ENCODE assay signal across 12 mouse cellular contexts in genomic region chr10:81344421-81345161, GRCm38 (mm10). TPM values are rescaled to one million over a fixed set of nuclear protein-coding genes. Genes with fewer than 3 reads are reported as not detected.
DNase-seq lines count a peak whose midpoint lies in the region; ATAC-seq and TF ChIP-seq lines count a peak whose summit lies in the region.
"Had no signal": no experiment of that assay in that cellular context is flagged by ENCODE, and none has a peak within 500 bp of the region (broad histone marks: within the 10 kb centered on the region; RNA-seq: fewer than 3 reads in every experiment).

No protein-coding gene starts in this region.

- peaks cover 9% of the 10 kb centered on the region for H3K4me1 ChIP-seq in heart, adult 2 months (ENCODE audit: control insufficient read depth, insufficient read depth, low read length)
- H3K4me1 ChIP-seq in heart, embryonic 10.5 days: peaks cover 60% of the 10 kb centered on the region
- H3K4me1 ChIP-seq in lung, postnatal 0 days (ENCODE audit: insufficient read depth, low read depth, low read length): peaks cover 5% of the 10 kb centered on the region; the same call in 1 of the 2 replicates

- no peaks in the 10 kb centered on the region for H3K9me3 ChIP-seq in heart, embryonic 10.5 days
- no peaks in the 10 kb centered on the region for H3K9me3 ChIP-seq in lung, postnatal 0 days (ENCODE audit: low read length)
- H3K9me3 ChIP-seq: embryonic facial prominence, embryonic 12.5 days; intestine, embryonic 15.5 days; lung, embryonic 15.5 days had no signal

- peak; percentile 71 for TF ChIP-seq CTCF in heart, adult 2 months (IDR thresholded peaks at IDR 0.05)
- TF ChIP-seq CTCF in lung, postnatal 0 days (IDR thresholded peaks at IDR 0.05): peak; percentile 61

- ATAC-seq in lung, postnatal 0 days: no peak
- peak; percentile 37 for ATAC-seq in neutrophil, adult 5-6 weeks (ENCODE audit: extremely low read depth, insufficient number of reproducible peaks, low FRiP score, poor library complexity, severe bottlenecking)
- ATAC-seq in erythroid progenitor cell, adult 5-6 weeks (replicated peaks; ENCODE audit: low FRiP score, poor library complexity, severe bottlenecking): no peak
- ATAC-seq: intestine, embryonic 15.5 days had no signal

- DNase-seq in heart, adult 2 months: no peak
- DNase-seq in heart, embryonic 10.5 days (ENCODE audit: low spot score): no peak
- DNase-seq in lung, postnatal 0 days (ENCODE audit: low spot score): peak; percentile 53
- no peak for DNase-seq in lung, postnatal 36 days
- peak; percentile 43 for DNase-seq in NIH3T3 (ENCODE audit: low read depth)
- DNase-seq in left cerebral cortex, postnatal 10 days (ENCODE audit: extremely low spot score in 1 of 2, low spot score in 2 of 2): no peak

- intact Hi-C loops in heart, adult 2 months (cut with DNase I): no loop called here
- intact Hi-C loops in left cerebral cortex, postnatal 10 days (cut with DNase I): loop anchor here (5.0 kb wide), 1 partner anchor 147 kb away; no protein-coding TSS in a partner anchor

- no peak overlapping the region; the same call in 1 of the 2 replicates for H3K27ac ChIP-seq in heart, adult 2 months
- H3K27ac ChIP-seq in heart, embryonic 10.5 days: no peak overlapping the region
- no peak overlapping the region for H3K27ac ChIP-seq in lung, postnatal 0 days (ENCODE audit: low read length)
- H3K27ac ChIP-seq: embryonic facial prominence, embryonic 12.5 days; intestine, embryonic 15.5 days; lung, embryonic 15.5 days had no signal

- no peak for TF ChIP-seq POLR2A in heart, adult 2 months (IDR thresholded peaks at IDR 0.05; ENCODE audit: insufficient read depth, low read depth, low read length)

- H3K36me3 ChIP-seq in heart, adult 2 months (ENCODE audit: control insufficient read depth, insufficient read depth, low read length): no peaks in the 10 kb centered on the region
- peaks cover 30% of the 10 kb centered on the region for H3K36me3 ChIP-seq in heart, embryonic 10.5 days
- H3K36me3 ChIP-seq in lung, postnatal 0 days (ENCODE audit: insufficient read depth, low read length): no peaks in the 10 kb centered on the region

- TF ChIP-seq EP300 in heart, adult 2 months (IDR thresholded peaks at IDR 0.05; ENCODE audit: insufficient read depth, low read depth, low read length): no peak
- no peak for TF ChIP-seq EP300 in lung, postnatal 0 days (IDR thresholded peaks at IDR 0.05)

- no peaks in the 10 kb centered on the region; the same call in 1 of the 2 replicates for H3K79me2 ChIP-seq in heart, adult 2 months (replicated peaks; ENCODE audit: control insufficient read depth, insufficient read depth, low read length)

- no peak overlapping the region for H3K4me3 ChIP-seq in heart, adult 2 months
- H3K4me3 ChIP-seq in heart, embryonic 10.5 days: no peak overlapping the region; the same call in 1 of the 2 replicates
- no peak overlapping the region for H3K4me3 ChIP-seq in lung, postnatal 0 days (ENCODE audit: low read depth, low read length)
- H3K4me3 ChIP-seq: intestine, embryonic 15.5 days; myocyte had no signal

- WGBS in heart, adult 2 months: 21% methylated on average over 8 of the region's 8 CpGs
- 43% methylated on average over 8 of the region's 8 CpGs for WGBS in heart, embryonic 10.5 days
- WGBS in lung, postnatal 0 days: 47% methylated on average over 8 of the region's 8 CpGs

- no peak overlapping the region for H3K9ac ChIP-seq in heart, adult 2 months (ENCODE audit: low read depth, low read length)
- H3K9ac ChIP-seq in lung, postnatal 0 days (replicated peaks; ENCODE audit: low read depth): no peak overlapping the region
- H3K9ac ChIP-seq: embryonic facial prominence, embryonic 12.5 days; intestine, embryonic 15.5 days; lung, embryonic 15.5 days had no signal

- H3K27me3 ChIP-seq in heart, adult 2 months (ENCODE audit: control insufficient read depth, insufficient read depth, low read length): 0 out of 2 replicates have a peak, but pooled peaks cover 2% of the 10 kb centered on the region
- peaks cover 73% of the 10 kb centered on the region for H3K27me3 ChIP-seq in heart, embryonic 10.5 days (ENCODE audit: insufficient read depth, poor library complexity, severe bottlenecking)
- H3K27me3 ChIP-seq in lung, postnatal 0 days (replicated peaks; ENCODE audit: insufficient read depth, low read length): 0 out of 2 replicates have a peak, but pooled peaks cover 8% of the 10 kb centered on the region

- no peak overlapping the region for H3K4me2 ChIP-seq in lung, postnatal 0 days (replicated peaks; ENCODE audit: low read depth, low read length)
- H3K4me2 ChIP-seq: embryonic facial prominence, embryonic 12.5 days; intestine, embryonic 15.5 days had no signal

RNA-seq across cellular contexts. Expression of gene Gipc3, which starts 1.5 kb away (rescaled TPM):
- 1 to 10 TPM; 5.5 to 6.4 TPM for total RNA-seq in heart, adult 2 months (2021)
- polyA plus RNA-seq in heart, adult 2 months (2012; rRNA removed): 4.7 and 4.8 TPM in 2 replicates
- not detected in 2 replicates for polyA plus RNA-seq in heart, embryonic 10.5 days (2016; fragmentation: Nextera tagmentation; extraction: Ambion mirVana)
- 0.33 and 0.55 TPM in 2 replicates for polyA plus RNA-seq in lung, postnatal 0 days (2015; fragmentation: Nextera tagmentation; extraction: Ambion mirVana)
- 0.25 TPM in 1 of 2 replicates, not detected in the other for total RNA-seq in neutrophil, adult 5-6 weeks (2017)
- total RNA-seq in left cerebral cortex, postnatal 10 days (2021): under 1 TPM; 0.39 to 0.49 TPM
- not detected in 2 replicates for total RNA-seq in erythroid progenitor cell, adult 5-6 weeks (2015; ENCODE audit: low replicate concordance)
- not detected in 2 replicates for total RNA-seq in erythroid progenitor cell, adult 5-6 weeks (2017; ENCODE audit: low replicate concordance)
- polyA plus RNA-seq: embryonic facial prominence, embryonic 12.5 days; intestine, embryonic 15.5 days had no signal

RNA-seq across cellular contexts. Expression of gene Hmg20b, which starts 5.7 kb away (rescaled TPM):
- 10 to 100 TPM; 55.6 to 58.1 TPM for total RNA-seq in heart, adult 2 months (2021)
- 44.3 and 54.9 TPM in 2 replicates for polyA plus RNA-seq in heart, adult 2 months (2012; rRNA removed)
- polyA plus RNA-seq in heart, embryonic 10.5 days (2016; fragmentation: Nextera tagmentation; extraction: Ambion mirVana): 100 and 109 TPM in 2 replicates
- 94.3 and 101 TPM in 2 replicates for polyA plus RNA-seq in lung, postnatal 0 days (2015; fragmentation: Nextera tagmentation; extraction: Ambion mirVana)
- 30.3 and 36.5 TPM in 2 replicates for total RNA-seq in neutrophil, adult 5-6 weeks (2017)
- total RNA-seq in left cerebral cortex, postnatal 10 days (2021): 10 to 100 TPM; 18.3 to 20.3 TPM
- 49.9 and 58.7 TPM in 2 replicates for total RNA-seq in erythroid progenitor cell, adult 5-6 weeks (2015; ENCODE audit: low replicate concordance)
- total RNA-seq in erythroid progenitor cell, adult 5-6 weeks (2017; ENCODE audit: low replicate concordance): 18.1 and 24.4 TPM in 2 replicates

RNA-seq across cellular contexts. Expression of gene Mfsd12, which starts 12.7 kb away (rescaled TPM):
- total RNA-seq in heart, adult 2 months (2021): 10 to 100 TPM; 10.6 to 11.1 TPM
- polyA plus RNA-seq in heart, adult 2 months (2012; rRNA removed): 9.6 and 10.5 TPM in 2 replicates
- polyA plus RNA-seq in heart, embryonic 10.5 days (2016; fragmentation: Nextera tagmentation; extraction: Ambion mirVana): 10.3 and 12.8 TPM in 2 replicates
- polyA plus RNA-seq in lung, postnatal 0 days (2015; fragmentation: Nextera tagmentation; extraction: Ambion mirVana): 14.0 and 16.9 TPM in 2 replicates
- 2.6 and 2.8 TPM in 2 replicates for total RNA-seq in neutrophil, adult 5-6 weeks (2017)
- 10 to 100 TPM; 32.8 to 35.9 TPM for total RNA-seq in left cerebral cortex, postnatal 10 days (2021)
- total RNA-seq in erythroid progenitor cell, adult 5-6 weeks (2015; ENCODE audit: low replicate concordance): 15.9 and 18.7 TPM in 2 replicates
- 29.7 and 33.0 TPM in 2 replicates for total RNA-seq in erythroid progenitor cell, adult 5-6 weeks (2017; ENCODE audit: low replicate concordance)

RNA-seq across cellular contexts. Expression of gene Tbxa2r, which starts 16.1 kb away (rescaled TPM):
- 1 to 10 TPM; 3.8 to 4.1 TPM for total RNA-seq in heart, adult 2 months (2021)
- 7.1 and 8.7 TPM in 2 replicates for polyA plus RNA-seq in heart, adult 2 months (2012; rRNA removed)
- 10.8 and 15.6 TPM in 2 replicates for polyA plus RNA-seq in heart, embryonic 10.5 days (2016; fragmentation: Nextera tagmentation; extraction: Ambion mirVana)
- polyA plus RNA-seq in lung, postnatal 0 days (2015; fragmentation: Nextera tagmentation; extraction: Ambion mirVana): 19.6 and 28.4 TPM in 2 replicates
- total RNA-seq in neutrophil, adult 5-6 weeks (2017): 4.1 and 5.6 TPM in 2 replicates
- total RNA-seq in left cerebral cortex, postnatal 10 days (2021): 1 to 10 TPM; 1.1 to 2.1 TPM
- total RNA-seq in erythroid progenitor cell, adult 5-6 weeks (2015; ENCODE audit: low replicate concordance): not detected in 2 replicates
- total RNA-seq in erythroid progenitor cell, adult 5-6 weeks (2017; ENCODE audit: low replicate concordance): 0.90 TPM in 1 of 2 replicates, not detected in the other

RNA-seq across cellular contexts. Expression of gene 4930404N11Rik, which starts 21.0 kb away (rescaled TPM):
- 1 to 10 TPM in 1 of 2 experiments, under 1 TPM in 1; 0.64 to 1.1 TPM for total RNA-seq in heart, adult 2 months (2021)
- polyA plus RNA-seq in heart, adult 2 months (2012; rRNA removed): 0.32 and 1.2 TPM in 2 replicates
- 1.1 and 1.4 TPM in 2 replicates for polyA plus RNA-seq in heart, embryonic 10.5 days (2016; fragmentation: Nextera tagmentation; extraction: Ambion mirVana)
- 5.4 and 6.6 TPM in 2 replicates for polyA plus RNA-seq in lung, postnatal 0 days (2015; fragmentation: Nextera tagmentation; extraction: Ambion mirVana)
- total RNA-seq in neutrophil, adult 5-6 weeks (2017): 4.2 and 5.5 TPM in 2 replicates
- 1 to 10 TPM; 1.2 to 1.7 TPM for total RNA-seq in left cerebral cortex, postnatal 10 days (2021)
- total RNA-seq in erythroid progenitor cell, adult 5-6 weeks (2015; ENCODE audit: low replicate concordance): 5.4 and 15.1 TPM in 2 replicates
- 12.3 and 14.8 TPM in 2 replicates for total RNA-seq in erythroid progenitor cell, adult 5-6 weeks (2017; ENCODE audit: low replicate concordance)

Comparison
In these comparisons a context has a peak if more than half of its experiments do, and no peak if none do; other contexts are left out.
1. DNase-seq: peak in lung, postnatal 0 days (single experiment) and NIH3T3 (single experiment); none in heart, adult 2 months (0 of 2), heart, embryonic 10.5 days (single experiment), lung, postnatal 36 days (single experiment) and left cerebral cortex, postnatal 10 days (0 of 2).